Mouse (Mus musculus): Measurements from ENCODE around the gene Erbb4.

The Erbb4 gene

GRCm38 (mm10) chr1:68047139-68047538, 1060.7 kb downstream of the Erbb4 start:
- peak; percentile 93 for DNase-seq

GRCm38 (mm10) chr1:68046551-68046970, 1061.3 kb downstream of the Erbb4 start:
- DNase-seq, result peak; percentile 79

- DNase-seq, result no peak
Measured at GRCm38 (mm10) chr1:68024086-68024940, 1083.5 kb downstream of the Erbb4 start.

- DNase-seq, result no peak
Measured at GRCm38 (mm10) chr1:68020020-68020419, 1087.8 kb downstream of the Erbb4 start.

- DNase-seq, result no peak
Measured at GRCm38 (mm10) chr1:68019618-68020017, 1088.2 kb downstream of the Erbb4 start.
